Mouse (Mus musculus) hindbrain, embryonic 13.5 days (tissue): ENCODE results near the gene Gosr1. TPM values are rescaled to one million over a fixed set of nuclear protein-coding genes. Genes with fewer than 3 reads are reported as not detected.
"Not testable (repeated sequence)": the region's sequence is repeated elsewhere in the genome, so short reads cannot be mapped to it uniquely, and the experiment has no call there.

Source experiments
- ATAC-seq: fragments of 200-750 bp; cut with Nextera tagmentation; 2 replicates; pipeline ENCODE4 v1.8.0; 2017; ENCODE audit warnings: moderate TSS enrichment; ENCODE audit not compliant: low FRiP score
- H3K27ac ChIP-seq: fragments of 300-500 bp; sonication (generic); 2 replicates; pipeline ENCODE4 v1.5.1; 2015; ENCODE audit warnings: inconsistent platforms, mild to moderate bottlenecking, moderate library complexity
- H3K27me3 ChIP-seq: fragments of 300-500 bp; sonication (generic); 2 replicates; pipeline ENCODE4 v1.6.1; 2015; ENCODE audit warnings: mild to moderate bottlenecking, inconsistent platforms
- H3K36me3 ChIP-seq: fragments of 300-500 bp; sonication (generic); 2 replicates; pipeline ENCODE4 v1.6.1; 2015; ENCODE audit warnings: mild to moderate bottlenecking, inconsistent platforms
- H3K4me1 ChIP-seq: fragments of 300-500 bp; sonication (generic); replicated peaks from 2 replicates; pipeline ENCODE4 v1.6.1; 2015; ENCODE audit warnings: inconsistent platforms
- H3K4me2 ChIP-seq: fragments of 300-500 bp; sonication (generic); 2 replicates; pipeline ENCODE4 v1.6.1; 2015; ENCODE audit warnings: inconsistent platforms, mild to moderate bottlenecking, moderate library complexity
- H3K4me3 ChIP-seq: fragments of 300-500 bp; sonication (generic); 2 replicates; pipeline ENCODE4 v1.5.1; 2015; ENCODE audit warnings: mild to moderate bottlenecking, inconsistent platforms
- H3K9ac ChIP-seq: fragments of 300-500 bp; sonication (generic); 2 replicates; pipeline ENCODE4 v1.6.1; 2015; ENCODE audit warnings: mild to moderate bottlenecking, inconsistent platforms
- H3K9me3 ChIP-seq: fragments of 300-500 bp; sonication (generic); 2 replicates; pipeline ENCODE4 v1.6.1; 2016; ENCODE audit warnings: inconsistent platforms
- WGBS: fragments of 180-500 bp; shearing (Covaris S2); methylation state at CpG from one replicate; pipeline ENCODE4 v1.1.7; 2015; 5-methylcytosine and 5-hydroxymethylcytosine counted together
- polyA plus RNA-seq: library from polyadenylated mRNA; unstranded; fragments of >200 nt; fragmentation: Nextera tagmentation; extraction: Ambion mirVana; gene quantifications from 2 replicates; pipeline ENCODE4 v1.2.1, GENCODE M21; 2015

Gene Gosr1
- polyA plus RNA-seq = 23.0 and 23.6 TPM in 2 replicates

GRCm38 (mm10) chr11:76763053-76763740 is at the start of gene Gosr1:
Gosr1 (minus strand) TSS chr11:76763579.
- peaks cover 9% of the 10 kb centered on the region for H3K4me1 ChIP-seq
- peak within 1 kb of the TSS; percentile 76 for H3K4me3 ChIP-seq
- H3K27me3 ChIP-seq = no peaks in the 10 kb centered on the region
- no peaks in the 10 kb centered on the region for H3K9me3 ChIP-seq
- ATAC-seq = peak; percentile 99
- H3K36me3 ChIP-seq = peaks cover 24% of the 10 kb centered on the region
- WGBS = under 1% methylated on average over 28 of the region's 28 CpGs
- H3K9ac ChIP-seq = peak within 1 kb of the TSS; percentile 88
- H3K27ac ChIP-seq = peak within 1 kb of the TSS; percentile 94
- H3K4me2 ChIP-seq = peak within 1 kb of the TSS; percentile 76

- no peaks in the 10 kb centered on the region for H3K9me3 ChIP-seq
- ATAC-seq = no peak
- no peaks in the 10 kb centered on the region for H3K4me1 ChIP-seq
- no peak overlapping the region for H3K9ac ChIP-seq
- H3K4me3 ChIP-seq = no peak overlapping the region
- no peak overlapping the region for H3K27ac ChIP-seq
- 87% methylated on average over 9 of the region's 9 CpGs for WGBS
- no peak overlapping the region for H3K4me2 ChIP-seq
- H3K27me3 ChIP-seq = no peaks in the 10 kb centered on the region
- H3K36me3 ChIP-seq = peaks cover 53% of the 10 kb centered on the region
These were observed 47.5 kb upstream of the Gosr1 start for GRCm38 (mm10) chr11:76810706-76811495.

- no peak overlapping the region for H3K4me3 ChIP-seq
- H3K9me3 ChIP-seq = no peaks in the 10 kb centered on the region
- H3K9ac ChIP-seq = no peak overlapping the region
- H3K27ac ChIP-seq = no peak overlapping the region
- no peaks in the 10 kb centered on the region for H3K27me3 ChIP-seq
- ATAC-seq = no peak
- no peak overlapping the region for H3K4me2 ChIP-seq
- 72% methylated on average over 3 of the region's 3 CpGs for WGBS
- H3K36me3 ChIP-seq = peaks cover 61% of the 10 kb centered on the region
- H3K4me1 ChIP-seq = no peaks in the 10 kb centered on the region
These were observed 46.1 kb upstream of the Gosr1 start for GRCm38 (mm10) chr11:76809450-76809849.

- H3K4me3 ChIP-seq = no peak overlapping the region
- no peaks in the 10 kb centered on the region for H3K9me3 ChIP-seq
- WGBS = 91% methylated on average over 7 of the region's 7 CpGs
- no peak for ATAC-seq
- no peak overlapping the region for H3K27ac ChIP-seq
- no peak overlapping the region for H3K9ac ChIP-seq
- H3K4me2 ChIP-seq = no peak overlapping the region
- no peaks in the 10 kb centered on the region for H3K27me3 ChIP-seq
- H3K36me3 ChIP-seq = peaks cover 57% of the 10 kb centered on the region
- H3K4me1 ChIP-seq = no peaks in the 10 kb centered on the region
These were observed 45.2 kb upstream of the Gosr1 start for GRCm38 (mm10) chr11:76808550-76808949.

GRCm38 (mm10) chr11:76807007-76807679 is 43.8 kb upstream of the Gosr1 start:
- Histone ChIP-seq H3K4me3 (no peak overlapping the region), H3K9me3 (no peaks in the 10 kb centered on the region), H3K27me3 (no peaks in the 10 kb centered on the region), H3K9ac (no peak overlapping the region), H3K27ac (no peak overlapping the region), H3K4me2 (no peak overlapping the region), H3K4me1 (no peaks in the 10 kb centered on the region), H3K36me3 (peaks cover 58% of the 10 kb centered on the region)
- 95% methylated on average over 3 of the region's 3 CpGs for WGBS
- ATAC-seq = no peak

GRCm38 (mm10) chr11:76806026-76806425 is 42.6 kb upstream of the Gosr1 start:
- H3K36me3 ChIP-seq = peaks cover 67% of the 10 kb centered on the region
- 87% methylated on average over 4 of the region's 4 CpGs for WGBS

GRCm38 (mm10) chr11:76805072-76805471 is 41.7 kb upstream of the Gosr1 start:
- not testable (repeated sequence) for ATAC-seq

More at GRCm38 (mm10) chr11:76806026-76806425, 42.6 kb upstream of the Gosr1 start:
- Histone ChIP-seq H3K27ac (no peak overlapping the region), H3K4me1 (no peaks in the 10 kb centered on the region), H3K4me3 (no peak overlapping the region), H3K27me3 (no peaks in the 10 kb centered on the region), H3K9ac (no peak overlapping the region), H3K9me3 (no peaks in the 10 kb centered on the region), H3K4me2 (no peak overlapping the region)
- no peak for ATAC-seq

GRCm38 (mm10) chr11:76803266-76803665 is 39.9 kb upstream of the Gosr1 start:
- peaks cover 64% of the 10 kb centered on the region for H3K36me3 ChIP-seq
- H3K27me3 ChIP-seq = no peaks in the 10 kb centered on the region
- H3K27ac ChIP-seq = no peak overlapping the region
- no peak for ATAC-seq
- no peaks in the 10 kb centered on the region for H3K4me1 ChIP-seq
- H3K4me3 ChIP-seq = no peak overlapping the region
- H3K4me2 ChIP-seq = no peak overlapping the region
- H3K9ac ChIP-seq = no peak overlapping the region
- 88% methylated on average over 3 of the region's 3 CpGs for WGBS
- H3K9me3 ChIP-seq = no peaks in the 10 kb centered on the region

More at GRCm38 (mm10) chr11:76805072-76805471, 41.7 kb upstream of the Gosr1 start:
- not testable (repeated sequence) for H3K27ac ChIP-seq, H3K4me3 ChIP-seq, H3K4me2 ChIP-seq, H3K9ac ChIP-seq, H3K9me3 ChIP-seq, H3K4me1 ChIP-seq, H3K27me3 ChIP-seq
- peaks cover 64% of the 10 kb centered on the region for H3K36me3 ChIP-seq
- 94% methylated on average over 4 of the region's 4 CpGs for WGBS

GRCm38 (mm10) chr11:76797236-76797635 is 33.9 kb upstream of the Gosr1 start:
- H3K27me3 ChIP-seq = no peaks in the 10 kb centered on the region
- H3K4me3 ChIP-seq = no peak overlapping the region
- peaks cover 52% of the 10 kb centered on the region for H3K36me3 ChIP-seq
- WGBS = 93% methylated on average over 6 of the region's 6 CpGs
- ATAC-seq = no peak
- no peaks in the 10 kb centered on the region for H3K9me3 ChIP-seq
- no peak overlapping the region for H3K9ac ChIP-seq
- H3K27ac ChIP-seq = no peak overlapping the region
- H3K4me2 ChIP-seq = no peak overlapping the region
- no peaks in the 10 kb centered on the region for H3K4me1 ChIP-seq

- H3K9me3 ChIP-seq = no peaks in the 10 kb centered on the region
- peaks cover 59% of the 10 kb centered on the region for H3K36me3 ChIP-seq
- H3K27me3 ChIP-seq = no peaks in the 10 kb centered on the region
- no peak overlapping the region for H3K9ac ChIP-seq
- no peak overlapping the region for H3K4me3 ChIP-seq
- H3K27ac ChIP-seq = no peak overlapping the region
- WGBS = 91% methylated on average over 5 of the region's 5 CpGs
- no peak for ATAC-seq
- no peak overlapping the region for H3K4me2 ChIP-seq
- no peaks in the 10 kb centered on the region for H3K4me1 ChIP-seq
These were observed 31.9 kb upstream of the Gosr1 start for GRCm38 (mm10) chr11:76795326-76795725.

- Histone ChIP-seq H3K9ac (no peak overlapping the region), H3K27ac (no peak overlapping the region), H3K4me1 (no peaks in the 10 kb centered on the region), H3K36me3 (peaks cover 46% of the 10 kb centered on the region), H3K27me3 (no peaks in the 10 kb centered on the region), H3K4me3 (no peak overlapping the region), H3K9me3 (no peaks in the 10 kb centered on the region), H3K4me2 (no peak overlapping the region)
- WGBS = 93% methylated on average over 7 of the region's 7 CpGs
- ATAC-seq = no peak
These were observed 28.0 kb upstream of the Gosr1 start for GRCm38 (mm10) chr11:76791331-76791730.

GRCm38 (mm10) chr11:76789252-76789651 is 25.9 kb upstream of the Gosr1 start:
- WGBS = 85% methylated on average over 1 of the region's 1 CpGs
- H3K27me3 ChIP-seq = no peaks in the 10 kb centered on the region
- H3K9ac ChIP-seq = no peak overlapping the region
- H3K4me2 ChIP-seq = no peak overlapping the region
- H3K4me3 ChIP-seq = no peak overlapping the region
- H3K27ac ChIP-seq = no peak overlapping the region
- H3K36me3 ChIP-seq = peaks cover 55% of the 10 kb centered on the region
- ATAC-seq = no peak
- no peaks in the 10 kb centered on the region for H3K4me1 ChIP-seq
- H3K9me3 ChIP-seq = no peaks in the 10 kb centered on the region
